Mouse (Mus musculus): ENCODE data around the gene Bhlhe23. TPM values are rescaled to one million over a fixed set of nuclear protein-coding genes. Genes with fewer than 3 reads are reported as not detected.

Bhlhe23 gene
- total RNA-seq, 2 experiments from 2014 or later, result not detected

GRCm38 (mm10) chr2:180775641-180776040, 1.1 kb downstream of the Bhlhe23 start:
- no peak for DNase-seq (ENCODE audit: low spot score in 2 of 2)

GRCm38 (mm10) chr2:180775223-180775622, 1.5 kb downstream of the Bhlhe23 start:
- DNase-seq (ENCODE audit: low spot score in 2 of 2), result no peak

GRCm38 (mm10) chr2:180765713-180766112, 11.0 kb downstream of the Bhlhe23 start:
- no peak for DNase-seq (ENCODE audit: low spot score in 2 of 2)

- DNase-seq (ENCODE audit: low spot score in 2 of 2), result no peak
These were observed 11.7 kb downstream of the Bhlhe23 start for GRCm38 (mm10) chr2:180764986-180765385.

GRCm38 (mm10) chr2:180758513-180759263, 18.0 kb downstream of the Bhlhe23 start:
- DNase-seq (ENCODE audit: low spot score in 2 of 2), result no peak

- DNase-seq (ENCODE audit: low spot score in 2 of 2), result no peak
These were observed 19.9 kb downstream of the Bhlhe23 start for GRCm38 (mm10) chr2:180756786-180757185.

GRCm38 (mm10) chr2:180755896-180756295, 20.8 kb downstream of the Bhlhe23 start:
- peak in 1 of 2 experiments; percentile 65 for DNase-seq (ENCODE audit: low spot score in 2 of 2)

- no peak for DNase-seq (ENCODE audit: low spot score in 2 of 2)
These were observed 21.6 kb downstream of the Bhlhe23 start for GRCm38 (mm10) chr2:180754976-180755688.

GRCm38 (mm10) chr2:180748904-180749303, 27.8 kb downstream of the Bhlhe23 start:
- DNase-seq (ENCODE audit: low spot score in 2 of 2), result no peak

- no peak for DNase-seq (ENCODE audit: low spot score in 2 of 2)
These were observed 30.0 kb downstream of the Bhlhe23 start for GRCm38 (mm10) chr2:180746569-180747192.

- DNase-seq (ENCODE audit: low spot score in 2 of 2), result peak; percentile 73 to 84
These were observed 31.3 kb downstream of the Bhlhe23 start for GRCm38 (mm10) chr2:180745248-180745927.

- no peak for DNase-seq (ENCODE audit: low spot score in 2 of 2)
These were observed 33.4 kb downstream of the Bhlhe23 start for GRCm38 (mm10) chr2:180743321-180743720.

GRCm38 (mm10) chr2:180742820-180743219, 33.9 kb downstream of the Bhlhe23 start:
- no peak for DNase-seq (ENCODE audit: low spot score in 2 of 2)

- DNase-seq (ENCODE audit: low spot score in 2 of 2), result no peak
These were observed 35.3 kb downstream of the Bhlhe23 start for GRCm38 (mm10) chr2:180741421-180741820.

- DNase-seq (ENCODE audit: low spot score in 2 of 2), result no peak
These were observed 36.4 kb downstream of the Bhlhe23 start for GRCm38 (mm10) chr2:180740349-180740748.

- DNase-seq (ENCODE audit: low spot score in 2 of 2), result no peak
These were observed 38.7 kb downstream of the Bhlhe23 start for GRCm38 (mm10) chr2:180737984-180738383.

GRCm38 (mm10) chr2:180735232-180735631, 41.5 kb downstream of the Bhlhe23 start:
- no peak for DNase-seq (ENCODE audit: low spot score in 2 of 2)

GRCm38 (mm10) chr2:180731984-180732383, 44.7 kb downstream of the Bhlhe23 start:
- no peak for DNase-seq (ENCODE audit: low spot score in 2 of 2)

- DNase-seq (ENCODE audit: low spot score in 2 of 2), result no peak
These were observed 45.7 kb downstream of the Bhlhe23 start for GRCm38 (mm10) chr2:180731036-180731435.

- DNase-seq (ENCODE audit: low spot score in 2 of 2), result no peak
These were observed 49.1 kb downstream of the Bhlhe23 start for GRCm38 (mm10) chr2:180727613-180728021.

- no peak for DNase-seq (ENCODE audit: low spot score in 2 of 2)
These were observed 49.9 kb downstream of the Bhlhe23 start for GRCm38 (mm10) chr2:180726658-180727442.

Data from gastrocnemius, postnatal 4 days (tissue).